Mouse (Mus musculus) CD4-positive helper T cell, adult 2 months (primary cell): ENCODE data around the gene Ncln.

Source experiments
- DNase-seq: peaks from one replicate; pipeline ENCODE4 v3.0.0-alpha.2; 2012; ENCODE audit warnings: low read depth, missing footprints, low spot score

The Ncln gene

DNA sequence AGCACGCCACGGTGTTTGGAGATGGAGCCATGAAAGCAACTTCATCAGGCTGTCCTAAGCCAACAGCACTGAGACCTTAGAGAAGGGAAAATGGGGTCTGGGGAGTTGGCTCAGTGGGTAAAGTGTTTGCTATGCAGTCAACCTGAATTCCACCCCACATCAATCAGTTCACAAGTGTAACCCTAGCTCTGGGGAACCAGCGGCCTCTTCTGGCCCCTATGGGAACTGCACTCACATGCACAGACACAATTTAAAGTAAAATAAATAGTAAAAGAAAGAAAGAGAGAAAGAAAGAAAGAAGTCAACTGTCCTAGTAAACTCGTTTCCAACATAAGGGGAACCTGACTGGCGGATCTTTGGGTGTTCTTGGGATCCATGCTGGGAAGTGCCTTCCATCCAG, 17.6 kb upstream of the Ncln start:
- DNase-seq = no peak

DNA sequence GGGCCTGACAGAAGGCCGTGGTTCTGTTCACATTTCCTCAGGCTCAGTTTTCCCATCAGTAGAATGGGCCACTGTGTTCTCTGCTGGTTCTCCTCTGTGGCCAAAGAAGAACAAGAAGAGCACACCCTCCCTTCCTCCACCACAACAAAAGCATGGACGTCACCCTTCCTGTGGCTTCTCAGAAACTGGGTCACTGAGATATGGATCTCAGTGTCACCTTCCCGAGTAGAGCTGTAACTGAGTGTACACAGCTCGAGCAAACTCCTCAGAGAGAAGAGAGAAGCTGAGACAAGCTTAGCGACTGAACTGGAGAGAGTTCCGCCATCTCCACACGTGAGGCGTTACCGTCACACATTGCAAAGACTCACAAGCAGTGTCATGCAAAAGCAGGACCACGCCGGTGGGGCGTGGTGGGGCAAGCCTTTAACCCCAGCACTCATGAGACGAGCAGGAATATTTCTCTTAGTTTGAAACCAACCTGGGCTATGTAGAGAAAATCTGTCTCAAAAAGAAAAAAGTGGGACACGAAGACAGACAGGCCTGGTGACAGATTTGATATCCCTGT, 14.1 kb upstream of the Ncln start:
- peak; percentile 91 for DNase-seq

DNA sequence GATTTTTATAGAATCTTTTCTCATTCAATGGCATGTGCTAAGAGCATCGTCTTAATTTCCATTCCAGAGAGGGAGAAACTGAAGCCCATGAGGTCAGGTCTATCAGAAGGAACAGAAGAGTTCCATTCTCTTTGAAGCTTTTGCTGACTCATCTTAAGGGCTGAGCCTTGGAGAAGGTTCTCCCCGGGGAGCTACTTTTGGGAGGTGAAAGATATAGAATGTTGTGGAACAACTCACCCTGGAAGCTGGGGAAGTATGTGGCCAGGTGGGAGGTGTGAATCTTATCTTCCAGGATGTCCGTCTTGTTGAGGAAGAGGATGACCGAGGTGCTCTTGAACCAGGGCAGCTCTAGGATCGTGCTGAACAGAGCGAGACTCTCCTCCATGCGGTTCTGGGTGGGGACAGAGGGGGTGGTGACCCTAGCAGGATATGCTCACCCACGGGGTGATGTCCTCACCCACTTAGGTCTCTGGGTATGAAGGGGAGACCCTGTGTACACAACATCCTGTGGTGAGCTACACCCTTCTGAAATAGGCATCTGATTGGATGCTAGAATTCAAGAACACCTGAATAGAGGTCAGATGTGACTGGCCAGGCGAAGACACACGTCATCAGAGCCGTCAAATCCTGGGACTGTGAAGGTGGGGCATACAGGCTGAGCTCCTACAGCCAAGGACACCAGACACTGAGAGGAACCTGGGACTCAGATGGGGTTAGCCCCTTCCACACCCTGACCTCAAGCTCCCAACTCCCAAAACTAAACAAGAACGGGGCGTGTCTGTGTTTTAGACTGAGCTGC, 11.7 kb upstream of the Ncln start:
- DNase-seq = peak; percentile 91

DNA sequence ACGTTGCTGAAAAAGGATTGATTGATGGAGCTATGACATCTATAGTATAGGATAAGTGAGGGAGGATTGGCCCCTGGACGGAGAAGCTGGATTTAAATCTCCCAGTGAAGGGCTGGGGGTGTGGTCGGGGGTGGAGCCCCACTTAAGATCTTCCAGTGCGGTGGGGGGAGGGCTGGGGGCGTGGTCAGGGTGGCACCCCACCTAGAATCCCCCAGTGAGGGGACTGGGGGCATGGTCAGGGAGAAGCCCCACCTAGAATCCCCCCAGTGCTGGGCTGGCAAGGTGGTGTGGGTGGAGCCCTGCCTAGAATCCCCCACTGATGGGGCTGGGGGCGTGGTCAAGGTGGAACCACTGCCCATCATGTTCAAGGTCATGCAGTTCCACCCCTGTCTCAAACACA, 10.9 kb upstream of the Ncln start:
- peak; percentile 39 for DNase-seq

DNA sequence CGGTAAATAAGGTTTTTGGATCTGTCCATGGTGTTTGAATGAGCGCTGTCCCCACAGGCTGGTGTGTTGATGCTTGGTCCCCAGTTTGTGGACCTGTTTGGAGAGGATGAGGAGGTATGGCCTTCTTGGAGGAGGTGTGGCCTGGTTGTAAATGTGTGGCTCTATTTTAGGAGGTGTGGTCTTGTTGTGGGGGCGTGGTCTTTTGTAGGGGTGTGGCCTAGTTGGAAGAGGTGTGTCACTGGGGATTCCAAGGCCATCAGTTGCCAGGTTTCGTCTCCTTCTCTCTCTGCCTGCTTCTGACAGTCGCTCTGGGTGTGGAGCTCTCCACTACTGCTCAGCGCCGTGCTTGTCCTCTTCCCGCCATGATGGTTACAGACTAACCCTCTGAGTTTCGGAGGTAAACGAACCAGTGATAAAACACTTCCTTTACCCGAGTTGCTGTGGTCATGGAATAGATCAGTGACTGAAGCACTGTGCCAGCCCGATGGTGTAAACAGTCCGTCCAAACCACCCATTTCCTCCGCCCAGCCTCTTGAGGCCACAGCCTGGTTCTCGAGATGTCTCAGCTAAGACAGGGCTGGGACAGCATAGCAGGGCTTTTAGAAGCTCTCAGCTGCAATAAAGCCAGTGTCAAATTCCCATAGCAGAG, 8.9 kb upstream of the Ncln start:
- peak; percentile 81 for DNase-seq

DNA sequence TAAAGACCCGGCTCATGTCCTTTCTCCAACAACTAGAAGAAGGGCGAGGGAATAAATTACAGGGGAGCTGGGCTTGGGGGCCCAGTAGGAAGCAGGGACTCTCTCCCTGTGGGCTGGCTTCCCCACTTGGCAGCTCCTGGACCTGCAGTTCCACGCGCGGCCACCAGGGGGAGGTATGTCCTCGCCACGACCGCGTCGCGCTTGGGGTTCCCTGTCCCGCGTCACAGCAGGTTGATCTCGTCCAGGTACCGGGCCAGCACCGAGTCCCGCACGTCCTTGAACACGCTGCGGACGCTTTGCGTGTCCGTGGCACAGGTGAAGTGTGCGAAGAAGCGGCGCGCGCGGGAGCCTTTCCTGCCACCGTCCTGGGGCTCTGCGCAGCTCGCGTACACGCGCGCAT, 6.5 kb upstream of the Ncln start:
- DNase-seq = peak; percentile 86

DNA sequence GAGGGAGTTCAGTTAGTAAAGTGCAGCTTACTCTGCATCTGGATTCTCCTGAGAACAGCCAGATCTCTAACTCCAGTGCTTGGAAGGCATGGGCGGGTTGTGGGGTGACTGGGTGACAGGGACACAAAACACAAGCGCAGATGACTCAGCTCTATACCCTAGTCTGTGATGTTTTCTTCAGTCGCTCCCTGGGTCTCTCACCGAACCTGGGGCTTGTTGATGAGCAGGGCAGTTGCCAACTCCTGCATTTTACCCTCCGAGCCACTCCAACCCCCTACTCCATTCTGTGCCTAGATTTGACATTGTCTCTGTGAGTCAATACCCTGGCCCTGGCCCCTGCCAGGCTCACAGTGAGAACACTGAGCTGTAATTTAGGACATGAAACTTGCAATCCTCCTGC, 5.7 kb upstream of the Ncln start:
- no peak for DNase-seq

DNA sequence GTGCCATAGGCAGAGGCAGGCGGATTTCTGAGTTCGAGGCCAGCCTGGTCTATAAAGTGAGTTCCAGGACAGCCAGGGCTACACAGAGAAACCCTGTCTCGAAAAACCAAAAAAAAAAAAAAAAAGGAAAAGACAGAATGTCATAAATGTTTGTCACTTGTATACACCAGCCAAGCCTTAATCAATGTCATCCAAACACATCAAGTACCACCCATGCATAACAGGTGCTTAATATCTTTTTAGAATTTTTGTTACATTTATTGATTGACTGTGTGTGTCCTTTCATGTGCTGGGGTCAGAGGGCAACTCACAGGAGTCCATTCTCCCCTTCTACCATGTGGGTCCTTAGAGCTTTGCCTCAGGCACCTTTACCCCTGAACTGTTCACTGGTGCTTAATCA, 3.8 kb upstream of the Ncln start, which contains the start of gene S1pr4:
Gene S1pr4 (minus strand): TSS at position 101 of the 400 bp plus-strand sequence.
- DNase-seq = no peak

DNA sequence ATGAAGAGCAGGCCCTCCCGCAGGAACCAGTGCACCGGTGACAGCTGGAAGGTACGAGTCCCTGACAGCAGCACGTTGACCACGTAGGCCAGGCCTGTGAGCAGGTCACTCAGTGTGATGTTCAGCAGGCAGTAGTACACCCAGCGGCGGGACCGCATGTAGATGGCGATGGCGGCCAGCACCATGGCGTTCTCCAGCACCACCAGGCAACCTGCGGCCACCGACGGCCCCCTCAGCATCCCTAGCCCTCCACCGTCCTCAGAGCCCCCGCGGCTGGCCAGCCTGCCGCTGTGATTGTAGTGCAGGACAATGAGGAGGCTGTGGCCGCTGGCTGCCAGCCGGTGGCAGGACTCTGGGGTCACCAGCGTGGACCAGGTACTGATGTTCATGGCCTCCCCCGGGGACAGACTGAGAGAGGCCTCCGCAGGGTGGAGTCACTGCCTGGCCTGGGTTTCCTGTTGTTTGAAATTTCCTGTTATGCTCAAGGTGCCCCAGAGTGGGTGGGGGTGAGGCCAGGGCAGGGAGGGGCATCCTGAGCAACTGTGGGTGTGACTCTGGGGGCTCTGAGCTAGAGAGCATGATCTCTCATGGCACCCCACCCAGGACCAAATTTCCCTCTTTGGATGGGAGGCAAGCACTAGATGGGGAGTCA, 3.2 kb upstream of the Ncln start:
- peak; percentile 85 for DNase-seq

DNA sequence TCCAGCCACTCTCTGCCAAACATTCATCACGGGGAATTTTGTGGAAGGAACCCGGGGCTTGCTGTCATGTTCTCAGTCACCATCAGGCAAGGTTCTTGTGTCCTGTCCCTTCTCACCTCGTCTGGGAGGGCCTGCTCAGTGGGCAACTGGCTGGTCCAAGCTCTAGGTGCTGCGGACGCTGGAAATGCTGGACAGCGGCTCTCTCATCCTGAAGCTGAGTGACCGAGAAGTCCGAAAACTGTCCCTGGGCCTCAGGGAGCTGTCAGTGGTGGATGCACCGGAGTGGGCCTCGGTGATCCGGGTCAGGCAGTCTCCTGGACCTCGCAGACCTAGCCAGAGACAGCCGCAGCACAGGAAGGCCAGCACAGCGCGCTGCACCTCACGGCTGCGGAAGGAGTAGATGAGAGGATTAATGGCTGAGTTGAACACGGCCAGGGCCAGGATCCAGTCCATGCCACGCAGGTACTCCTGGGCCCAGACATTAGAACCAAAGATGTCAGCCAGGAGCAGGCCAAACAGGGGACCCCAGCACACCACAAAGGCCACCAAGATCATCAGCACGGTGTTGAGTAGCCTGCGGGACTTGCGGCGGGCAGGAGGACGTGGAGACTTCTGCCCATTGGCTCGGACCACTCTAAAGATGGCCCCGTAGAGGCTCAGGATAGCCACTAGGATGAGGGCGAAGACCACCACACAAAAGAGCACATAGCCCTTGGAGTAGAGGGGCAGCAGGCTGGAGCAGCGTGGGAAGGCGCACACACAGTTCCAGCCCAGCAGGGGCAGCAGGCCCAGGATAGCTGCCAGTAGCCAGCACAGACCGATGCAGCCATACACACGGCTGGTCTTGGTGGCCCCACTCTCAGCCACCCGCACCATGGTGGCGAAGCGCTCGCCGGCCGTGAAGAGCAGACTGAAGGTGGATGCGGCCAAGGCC, 2.4 kb upstream of the Ncln start:
- DNase-seq = peak; percentile 52

DNA sequence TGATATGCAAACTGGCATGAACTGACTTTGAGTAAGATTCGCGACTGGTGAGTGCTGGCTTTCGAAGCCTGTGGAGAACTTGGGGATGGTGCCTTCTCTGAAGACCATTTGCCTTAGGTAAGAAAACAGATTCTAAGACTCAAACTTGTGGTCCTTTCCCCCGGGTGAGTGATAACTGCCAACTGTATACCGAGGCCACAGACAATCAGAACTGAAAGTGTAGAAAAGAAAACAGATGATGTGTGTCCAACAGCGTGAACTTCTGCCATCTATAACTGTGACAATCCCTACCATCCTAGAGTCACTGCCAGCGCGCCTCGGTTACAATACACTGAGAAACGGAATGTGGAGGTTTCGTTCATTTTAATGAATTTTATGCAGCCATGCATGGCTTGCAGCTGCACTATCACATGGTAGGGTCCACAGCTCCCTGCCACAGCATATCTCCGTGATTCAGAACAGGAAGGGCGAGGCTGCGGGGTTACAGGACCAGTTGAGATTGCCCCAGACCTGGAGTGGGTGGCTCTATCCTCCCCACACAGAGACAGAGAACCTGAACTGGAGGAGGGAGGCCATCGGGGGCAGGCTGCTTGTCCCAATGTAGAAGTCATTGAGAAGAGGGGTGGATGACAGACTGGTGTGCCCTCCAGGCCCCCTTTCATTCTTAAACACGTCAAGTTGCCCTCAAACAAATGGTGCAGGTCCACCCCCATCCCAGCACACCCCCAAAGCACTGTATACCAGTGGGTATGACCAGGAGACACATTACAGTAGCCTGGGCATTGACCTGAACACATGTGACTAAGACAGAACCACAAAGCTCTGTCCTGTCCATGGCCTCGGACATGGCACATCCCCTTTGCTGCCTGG, 1.4 kb upstream of the Ncln start:
- no peak for DNase-seq

DNA sequence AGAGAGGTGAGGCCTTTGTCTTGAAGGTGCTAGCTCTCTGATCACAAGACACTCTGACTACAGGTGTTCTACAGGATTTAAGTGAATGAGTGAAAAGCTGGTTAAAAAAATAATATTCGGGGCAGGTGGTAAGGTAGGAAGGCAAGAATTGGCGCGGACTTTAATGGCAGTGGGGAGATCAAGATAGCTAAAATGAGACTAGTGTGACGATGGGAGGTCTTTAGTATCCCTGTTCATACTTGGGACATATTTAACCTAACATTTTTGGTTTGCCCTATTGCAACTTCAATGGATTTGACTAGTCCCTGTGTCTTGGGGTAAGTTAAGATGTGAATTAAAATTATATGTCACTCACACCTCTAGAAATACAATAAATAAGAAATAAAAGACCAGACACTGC, 777 bp upstream of the Ncln start:
- DNase-seq = no peak

DNA sequence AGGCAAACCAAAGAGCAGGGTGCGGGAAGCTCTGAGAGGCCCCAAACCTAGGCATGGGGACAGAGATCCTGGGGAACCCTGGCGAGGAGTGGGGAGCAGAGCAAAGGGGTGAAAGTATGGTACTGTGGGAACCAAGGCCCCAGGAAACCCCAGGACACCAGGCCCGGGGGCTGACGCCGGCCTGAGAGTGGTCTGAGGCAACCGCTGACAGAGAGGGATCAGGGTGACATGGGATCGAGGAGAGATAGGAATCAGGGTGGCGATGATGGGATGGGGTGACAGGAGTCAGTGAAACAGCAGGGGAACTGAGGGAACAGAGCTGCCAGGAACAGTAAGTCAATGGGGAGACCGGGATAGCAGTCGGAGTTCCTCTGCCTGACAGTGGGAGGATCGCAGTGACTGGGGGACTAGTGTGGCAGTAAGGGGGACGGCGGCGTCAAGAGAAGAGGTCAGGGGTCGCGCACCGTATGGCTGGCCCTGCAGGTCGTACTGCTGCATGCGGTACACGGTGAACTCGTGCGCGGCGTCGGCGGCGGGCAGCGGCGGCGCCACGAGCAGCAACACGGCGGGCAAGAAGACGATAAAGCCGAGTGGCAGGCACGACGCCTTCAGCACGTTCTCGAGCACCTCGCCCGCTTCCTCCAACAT, 452 bp downstream of the Ncln start:
- DNase-seq = no peak

DNA sequence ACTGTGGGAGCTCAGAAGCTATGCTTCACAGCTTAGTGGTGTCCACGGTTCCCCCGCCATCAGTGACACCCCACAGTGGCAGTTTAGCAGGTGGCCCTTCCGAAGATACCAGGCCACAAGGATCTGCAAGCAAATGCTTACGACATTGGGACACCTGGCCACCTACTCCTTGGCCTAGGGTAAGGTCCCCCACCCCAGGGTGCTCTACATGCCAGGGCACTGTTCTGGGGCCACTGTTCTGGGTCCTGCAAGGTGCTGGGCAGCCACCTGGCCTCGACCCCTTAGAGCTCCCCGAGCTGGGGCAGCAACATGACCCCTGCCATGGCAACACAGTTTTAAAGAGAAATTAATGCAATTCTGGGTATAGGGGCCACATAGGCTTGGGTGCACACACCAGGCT, 1.0 kb downstream of the Ncln start:
- DNase-seq = no peak

DNA sequence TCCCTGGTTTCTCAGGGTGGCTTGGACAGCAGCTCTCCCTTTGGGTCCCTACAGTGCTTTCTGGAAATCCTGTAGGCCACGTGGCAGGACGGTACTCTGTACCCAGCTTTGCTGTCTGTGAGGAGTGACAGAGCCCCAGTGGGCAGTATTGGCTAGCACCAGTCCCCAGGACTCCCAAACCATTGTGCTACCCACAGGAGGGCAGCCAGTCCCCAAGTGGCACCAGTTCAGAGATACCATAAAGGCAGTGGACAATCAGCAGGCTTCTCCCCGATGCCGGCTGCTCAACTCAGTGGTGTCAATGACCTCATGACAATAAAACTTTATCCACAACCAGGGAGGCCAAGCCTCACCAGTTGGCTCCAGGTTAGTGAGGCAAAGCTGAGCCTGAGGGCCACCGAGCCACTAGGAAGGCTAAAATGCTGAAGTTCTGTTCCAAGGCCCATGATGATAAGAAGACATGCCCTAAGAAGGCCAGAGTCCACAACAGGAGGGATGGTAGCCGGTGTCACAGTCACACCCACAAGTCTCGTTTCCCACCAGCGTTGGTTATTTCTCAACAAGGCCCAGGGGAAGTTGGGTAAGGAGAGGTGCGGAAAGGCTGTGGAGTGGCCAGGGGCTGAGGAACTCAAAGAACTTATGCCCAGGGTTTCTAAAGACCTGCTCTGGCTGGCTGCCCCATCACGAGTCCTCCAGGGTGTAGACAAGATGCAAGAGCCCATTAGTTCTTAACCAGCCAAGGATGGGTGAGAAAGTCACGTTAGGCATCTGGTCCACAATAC, 1.7 kb downstream of the Ncln start:
- no peak for DNase-seq

DNA sequence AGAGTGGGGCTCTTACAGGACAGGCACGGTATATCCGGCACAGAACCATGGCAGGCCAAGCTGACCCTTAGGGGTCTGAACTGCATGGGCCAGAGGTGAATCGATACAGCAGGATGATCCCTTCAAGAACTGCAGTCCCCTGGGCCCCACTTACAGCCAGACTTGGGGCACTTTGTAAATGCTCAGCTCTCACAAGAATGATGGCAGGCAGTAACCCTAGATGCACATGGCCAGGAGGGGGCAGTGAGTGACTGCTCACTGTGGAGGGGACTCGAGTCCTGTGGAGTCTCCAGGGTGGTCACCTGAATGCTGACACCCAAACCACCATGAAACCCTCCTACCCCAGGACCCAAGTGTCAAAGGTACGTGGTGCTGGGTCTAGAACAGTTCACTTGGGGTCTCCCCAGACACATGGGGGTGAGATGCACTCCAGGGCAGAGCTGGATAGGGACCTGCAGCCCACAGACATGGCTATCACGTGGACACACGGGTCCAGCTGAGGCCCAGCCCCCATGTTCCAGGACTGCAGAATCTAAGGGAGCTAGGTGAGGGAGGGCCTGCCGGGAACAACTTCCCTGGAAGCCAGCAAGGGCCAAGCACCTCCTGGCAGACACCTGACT, 2.5 kb downstream of the Ncln start:
- no peak for DNase-seq

DNA sequence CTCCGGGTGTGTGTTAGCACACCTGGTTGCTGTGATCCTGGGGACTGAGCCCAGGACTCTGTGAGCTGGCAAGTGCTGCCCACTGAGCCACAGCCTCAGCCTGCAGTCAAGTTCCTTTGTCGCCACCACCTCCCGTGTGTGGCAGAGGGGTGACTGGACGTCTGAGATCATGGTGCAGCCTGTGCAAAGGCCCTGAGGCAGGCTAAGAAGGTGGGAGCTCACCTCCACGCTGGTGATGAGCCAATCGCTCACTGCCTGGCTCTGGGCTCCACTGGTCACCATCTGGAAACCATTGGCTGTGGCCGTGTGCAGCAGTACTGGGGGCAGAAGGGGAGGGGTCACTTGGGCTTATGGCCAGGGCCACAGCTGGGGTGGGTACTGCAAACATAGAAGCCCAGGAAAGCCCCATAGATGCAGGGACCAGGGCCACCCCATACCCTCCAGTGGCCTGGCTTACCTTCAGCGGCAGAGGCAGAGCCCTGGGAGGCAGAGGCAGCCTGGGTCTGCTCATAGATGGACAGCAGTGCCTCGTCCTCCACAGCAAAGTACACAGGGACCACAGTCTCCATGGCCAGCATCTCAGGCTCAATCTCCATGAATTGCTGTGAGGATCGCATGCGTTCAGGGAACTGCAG, 3.5 kb downstream of the Ncln start:
- DNase-seq = no peak

DNA sequence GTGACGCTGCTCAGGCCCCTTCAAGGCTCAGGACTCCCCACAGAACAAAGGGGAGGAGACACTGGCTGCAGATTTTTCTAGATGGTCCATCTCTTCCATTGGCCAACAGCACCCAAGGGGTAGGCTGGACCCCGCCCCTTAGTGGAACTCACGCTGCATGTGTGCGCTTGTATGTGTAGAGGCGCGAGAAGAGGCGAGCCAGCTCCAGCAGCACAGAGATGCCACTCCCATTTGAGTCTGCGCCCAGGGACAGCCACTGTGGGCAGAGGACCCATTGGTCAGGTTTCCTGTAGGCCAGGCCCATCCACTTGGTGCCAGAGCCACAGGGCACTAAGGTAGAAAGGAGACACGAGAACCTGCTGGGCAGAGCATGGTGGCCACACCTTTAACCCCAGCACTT, 5.2 kb downstream of the Ncln start:
- no peak for DNase-seq
